8 mouse cellular contexts compared by ENCODE assay signal in the genomic region with DNA sequence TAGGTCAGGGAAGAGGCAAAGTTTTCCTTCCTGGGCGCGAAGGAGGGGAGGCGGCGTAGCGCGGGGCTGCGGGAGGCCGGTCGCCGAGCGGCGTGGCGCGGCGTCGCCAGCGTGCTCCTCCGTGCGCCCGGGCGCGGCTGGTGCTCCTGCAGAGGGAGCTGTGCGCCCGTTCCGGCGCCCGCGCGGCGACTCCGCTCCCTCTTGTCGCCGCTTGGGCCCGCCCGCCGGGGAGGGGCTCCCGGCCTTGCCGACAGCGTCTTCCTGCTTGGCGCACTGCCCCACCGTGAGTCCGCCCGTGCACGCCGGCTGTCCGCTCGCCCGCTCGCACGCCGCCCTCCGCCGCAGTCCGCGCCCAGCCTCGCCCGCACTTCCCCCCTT. TPM values are rescaled to one million over a fixed set of nuclear protein-coding genes. Genes with fewer than 3 reads are reported as not detected.
DNase-seq lines count a peak whose midpoint lies in the region; ATAC-seq and TF ChIP-seq lines count a peak whose summit lies in the region.

A gene (plus strand): TSS at position 273 of the 378 bp plus-strand sequence.

- ATAC-seq in forebrain, postnatal 0 days, result peak; percentile 97
- ATAC-seq in lung, embryonic 16.5 days (ENCODE audit: low read depth), result peak; percentile 95

- TF ChIP-seq CTCF in cerebellum, adult 2 months (IDR thresholded peaks at IDR 0.05; ENCODE audit: borderline replicate concordance, insufficient read depth, low read depth, low read length), result peak; percentile 39; the same call in 1 of the 2 replicates
- peak; percentile 58 for TF ChIP-seq CTCF in forebrain, postnatal 0 days (IDR thresholded peaks at IDR 0.05; ENCODE audit: low read depth)
- peak; percentile 82 for TF ChIP-seq CTCF in thymus, adult 2 months (IDR thresholded peaks at IDR 0.05; ENCODE audit: borderline replicate concordance, control insufficient read depth, extremely low read depth, insufficient read depth, low read length, poor library complexity)

- no peaks in the 10 kb centered on the region for H3K27me3 ChIP-seq in cerebellum, adult 2 months (ENCODE audit: control insufficient read depth, insufficient read depth, low read length)
- no peaks in the 10 kb centered on the region for H3K27me3 ChIP-seq in forebrain, postnatal 0 days (ENCODE audit: insufficient read depth, low read length)
- no peaks in the 10 kb centered on the region; the same call in 1 of the 2 replicates for H3K27me3 ChIP-seq in lung, embryonic 16.5 days (ENCODE audit: control insufficient read depth, insufficient read depth, low read depth, low read length)
- H3K27me3 ChIP-seq in thymus, adult 2 months (ENCODE audit: control insufficient read depth, insufficient read depth, low read length), result no peaks in the 10 kb centered on the region

- H3K27ac ChIP-seq in cerebellum, adult 2 months (ENCODE audit: insufficient read depth, low read length), result peak within 1 kb of the TSS; percentile 46; the same call in 1 of the 2 replicates
- H3K27ac ChIP-seq in forebrain, postnatal 0 days (ENCODE audit: low read depth, low read length), result peak within 1 kb of the TSS; percentile 71
- H3K27ac ChIP-seq in lung, embryonic 16.5 days (ENCODE audit: low read length), result peak within 1 kb of the TSS; percentile 91
- H3K27ac ChIP-seq in thymus, adult 2 months (ENCODE audit: control insufficient read depth, insufficient read depth, low read length), result no peak within 1 kb of the TSS

- TF ChIP-seq POLR2A in cerebellum, adult 2 months (IDR thresholded peaks at IDR 0.05; ENCODE audit: borderline replicate concordance, insufficient read depth, low read length), result peak; percentile 31; the same call in 1 of the 2 replicates
- TF ChIP-seq POLR2A in thymus, adult 2 months (IDR thresholded peaks at IDR 0.05; ENCODE audit: control insufficient read depth, extremely low read depth, insufficient read depth, low read length, poor library complexity), result no peak; the same call in 1 of the 2 replicates

- H3K36me3 ChIP-seq in forebrain, postnatal 0 days (ENCODE audit: insufficient read depth), result no peaks in the 10 kb centered on the region
- H3K36me3 ChIP-seq in lung, embryonic 16.5 days (ENCODE audit: control insufficient read depth, insufficient read depth, low read length), result no peaks in the 10 kb centered on the region
- H3K36me3 ChIP-seq in thymus, adult 2 months (ENCODE audit: control insufficient read depth, insufficient read depth, low read length), result no peaks in the 10 kb centered on the region

- WGBS in cerebellum, adult 2 months, result under 1% methylated on average over 53 of the region's 57 CpGs
- WGBS in forebrain, postnatal 0 days, result under 1% methylated on average over 43 of the region's 57 CpGs
- under 1% methylated on average over 36 of the region's 57 CpGs for WGBS in lung, embryonic 16.5 days
- under 1% methylated on average over 48 of the region's 57 CpGs for WGBS in thymus, adult 2 months

- H3K9me3 ChIP-seq in forebrain, postnatal 0 days (ENCODE audit: low read length), result no peaks in the 10 kb centered on the region
- no peaks in the 10 kb centered on the region for H3K9me3 ChIP-seq in lung, embryonic 16.5 days (ENCODE audit: control insufficient read depth, low read length)

- H3K9ac ChIP-seq in forebrain, postnatal 0 days, result peak within 1 kb of the TSS; percentile 90
- H3K9ac ChIP-seq in lung, embryonic 16.5 days (ENCODE audit: low read length), result peak within 1 kb of the TSS; percentile 95

- peaks cover 3% of the 10 kb centered on the region; the same call in 1 of the 2 replicates for H3K4me1 ChIP-seq in cerebellum, adult 2 months (ENCODE audit: control insufficient read depth, insufficient read depth, low read length)
- peaks cover 13% of the 10 kb centered on the region; the same call in 1 of the 2 replicates for H3K4me1 ChIP-seq in forebrain, postnatal 0 days (ENCODE audit: insufficient read depth)
- peaks cover 33% of the 10 kb centered on the region for H3K4me1 ChIP-seq in lung, embryonic 16.5 days (replicated peaks; ENCODE audit: control insufficient read depth, insufficient read depth, low read length)
- peaks cover 7% of the 10 kb centered on the region for H3K4me1 ChIP-seq in thymus, adult 2 months (replicated peaks; ENCODE audit: control insufficient read depth, insufficient read depth, low read length)

- peak; percentile 97 for DNase-seq in MN1 (ENCODE audit: low spot score)
- peak; percentile 92 to 94 for DNase-seq in cerebellum, adult 2 months
- DNase-seq in forebrain, postnatal 0 days, result peak; percentile 93
- DNase-seq in heart, postnatal 4 days, result peak; percentile 95
- peak; percentile 90 for DNase-seq in layer of hippocampus, adult 9-11 months
- peak; percentile 90 for DNase-seq in ovary, adult 18-20 months (ENCODE audit: low spot score)
- peak; percentile 90 for DNase-seq in thymus, adult 2 months

- H3K4me2 ChIP-seq in forebrain, postnatal 0 days (ENCODE audit: low read depth), result peak within 1 kb of the TSS; percentile 80
- H3K4me2 ChIP-seq in lung, embryonic 16.5 days (ENCODE audit: low read depth, low read length), result peak within 1 kb of the TSS; percentile 82

- H3K4me3 ChIP-seq in cerebellum, adult 2 months (replicated peaks; ENCODE audit: insufficient read depth, low read depth, low read length), result peak within 1 kb of the TSS; percentile 97
- peak within 1 kb of the TSS; percentile 96 for H3K4me3 ChIP-seq in forebrain, postnatal 0 days (ENCODE audit: low read depth, low read length)
- peak within 1 kb of the TSS; percentile 98 for H3K4me3 ChIP-seq in lung, embryonic 16.5 days (ENCODE audit: low read length)
- peak within 1 kb of the TSS; percentile 94 for H3K4me3 ChIP-seq in thymus, adult 2 months (ENCODE audit: control insufficient read depth, insufficient read depth, low read length)

RNA-seq across cellular contexts. Expression of the gene that starts here (rescaled TPM):
- 7.8 and 8.7 TPM in 2 replicates for polyA plus RNA-seq in cerebellum, adult 2 months (2012; rRNA removed)
- 16.9 and 18.1 TPM in 2 replicates for total RNA-seq in forebrain, postnatal 0 days (2014; rRNA removed)
- 16.6 and 19.0 TPM in 2 replicates for polyA plus RNA-seq in forebrain, postnatal 0 days (2015; fragmentation: Nextera tagmentation; extraction: Ambion mirVana)
- total RNA-seq in heart, postnatal 4 days (2021), result 10 to 100 TPM; 24.8 to 25.2 TPM
- 35.3 and 37.1 TPM in 2 replicates for polyA plus RNA-seq in lung, embryonic 16.5 days (2015; fragmentation: Nextera tagmentation; extraction: Ambion mirVana)
- 28.1 and 34.4 TPM in 2 replicates for polyA plus RNA-seq in thymus, adult 2 months (2012; rRNA removed)
